Mouse (Mus musculus) liver, postnatal 0 days (tissue): ENCODE results near the gene Hace1. TPM values are rescaled to one million over a fixed set of nuclear protein-coding genes. Genes with fewer than 3 reads are reported as not detected.

Source experiments
- ATAC-seq: fragments of 200-750 bp; cut with Nextera tagmentation; 2 replicates; pipeline ENCODE4 v1.8.0; 2017; ENCODE audit warnings: mild to moderate bottlenecking, moderate library complexity
- DNase-seq: peaks from one replicate; pipeline ENCODE4 v3.0.0-alpha.2; 2016
- H3K27ac ChIP-seq: fragments of 300-500 bp; sonication (generic); 2 replicates; pipeline ENCODE4 v1.5.1; 2014; ENCODE audit warnings: antibody characterized with exemption, moderate library complexity, mild to moderate bottlenecking, low read depth
- H3K27me3 ChIP-seq: fragments of 300-500 bp; sonication (generic); 2 replicates; pipeline ENCODE4 v1.6.1; 2014; ENCODE audit warnings: low read length, control low read depth, mixed read lengths; ENCODE audit not compliant: insufficient read depth
- H3K36me3 ChIP-seq: fragments of 300-500 bp; sonication (generic); replicated peaks from 2 replicates; pipeline ENCODE4 v1.6.1; 2014; ENCODE audit warnings: mild to moderate bottlenecking, control low read depth, low read length, moderate library complexity, mixed read lengths; ENCODE audit not compliant: insufficient read depth
- H3K4me1 ChIP-seq: fragments of 300-500 bp; sonication (generic); 2 replicates; pipeline ENCODE4 v1.6.1; 2014; ENCODE audit warnings: antibody characterized with exemption, mild to moderate bottlenecking, control low read depth; ENCODE audit not compliant: insufficient read depth
- H3K4me2 ChIP-seq: fragments of 300-500 bp; sonication (generic); 2 replicates; pipeline ENCODE4 v1.6.1; 2014; ENCODE audit warnings: low read depth, mild to moderate bottlenecking, low read length, moderate library complexity, mixed read lengths
- H3K4me3 ChIP-seq: fragments of 300-500 bp; sonication (generic); 2 replicates; pipeline ENCODE4 v1.5.1; 2014; ENCODE audit warnings: low read depth, low read length
- H3K9ac ChIP-seq: fragments of 300-500 bp; sonication (generic); replicated peaks from 2 replicates; pipeline ENCODE4 v1.6.1; 2014; ENCODE audit warnings: mild to moderate bottlenecking, moderate library complexity
- H3K9me3 ChIP-seq: fragments of 300-500 bp; sonication (generic); 2 replicates; pipeline ENCODE4 v1.6.1; 2016; ENCODE audit warnings: mild to moderate bottlenecking, control low read depth, low read length, mixed read lengths
- CTCF ChIP-seq: sonication (generic); IDR thresholded peaks from 2 replicates; pipeline ENCODE4 v1.5.1; 2016; ENCODE audit warnings: antibody characterized with exemption, low read depth
- EP300 ChIP-seq: IDR thresholded peaks from 2 replicates; pipeline ENCODE4 v1.6.1; 2016; ENCODE audit warnings: antibody characterized with exemption, low read depth, mild to moderate bottlenecking
- WGBS: fragments of 180-500 bp; shearing (Covaris S2); extraction: QIAGEN DNeasy Blood & Tissue Kit; methylation state at CpG from one replicate; pipeline ENCODE4 v1.1.7; 2014; ENCODE audit not compliant: insufficient replicate concordance; 5-methylcytosine and 5-hydroxymethylcytosine counted together
- polyA plus RNA-seq: library from polyadenylated mRNA; unstranded; fragments of >200 nt; fragmentation: Nextera tagmentation; extraction: Ambion mirVana; gene quantifications from 2 replicates; pipeline ENCODE4 v1.2.1, GENCODE M21; 2015

Hace1 gene
- polyA plus RNA-seq, 1 experiment from 2014 or later: 15.8 TPM

GRCm38 (mm10) chr10:45676796-45677195 is 99.2 kb downstream of the Hace1 start:
- Histone ChIP-seq H3K9me3 (no peaks in the 10 kb centered on the region), H3K9ac (no peak overlapping the region), H3K27me3 (no peaks in the 10 kb centered on the region), H3K4me3 (no peak overlapping the region), H3K4me1 (no peaks in the 10 kb centered on the region), H3K27ac (no peak overlapping the region), H3K36me3 (peaks cover 32% of the 10 kb centered on the region), H3K4me2 (no peak overlapping the region)
- DNase-seq (no peak), ATAC-seq (no peak)
- TF ChIP-seq CTCF: peak; percentile 47
- TF ChIP-seq EP300: no peak

DNA sequence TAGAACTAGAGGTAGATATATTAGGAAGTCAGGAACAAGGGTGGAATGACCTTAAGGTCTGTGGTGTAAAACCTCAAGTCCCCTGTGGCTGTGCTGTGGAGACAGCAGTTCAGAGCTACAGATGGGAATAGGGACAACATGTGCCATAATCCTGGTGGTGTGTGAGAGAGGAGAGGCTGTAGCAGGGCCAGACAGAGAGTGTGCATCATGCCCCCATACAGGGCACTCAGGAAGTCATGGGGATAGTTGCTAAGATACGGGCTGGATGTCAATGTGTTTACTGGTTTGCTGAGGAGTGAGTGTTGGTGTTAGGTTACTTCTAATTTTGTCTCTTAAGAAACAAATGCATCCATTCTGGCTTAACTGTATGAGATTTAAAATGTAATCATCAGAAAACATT is 108.6 kb downstream of the Hace1 start:
- ATAC-seq: no peak
- Histone ChIP-seq H3K4me2 (no peak overlapping the region), H3K9me3 (no peaks in the 10 kb centered on the region), H3K36me3 (peaks cover 7% of the 10 kb centered on the region; the same call in 1 of the 2 replicates), H3K4me1 (no peaks in the 10 kb centered on the region), H3K27ac (no peak overlapping the region), H3K9ac (no peak overlapping the region), H3K4me3 (no peak overlapping the region), H3K27me3 (no peaks in the 10 kb centered on the region)
- 68% methylated on average over 1 of the region's 1 CpGs for WGBS
- DNase-seq: no peak
- TF ChIP-seq CTCF (no peak), EP300 (no peak)

DNA sequence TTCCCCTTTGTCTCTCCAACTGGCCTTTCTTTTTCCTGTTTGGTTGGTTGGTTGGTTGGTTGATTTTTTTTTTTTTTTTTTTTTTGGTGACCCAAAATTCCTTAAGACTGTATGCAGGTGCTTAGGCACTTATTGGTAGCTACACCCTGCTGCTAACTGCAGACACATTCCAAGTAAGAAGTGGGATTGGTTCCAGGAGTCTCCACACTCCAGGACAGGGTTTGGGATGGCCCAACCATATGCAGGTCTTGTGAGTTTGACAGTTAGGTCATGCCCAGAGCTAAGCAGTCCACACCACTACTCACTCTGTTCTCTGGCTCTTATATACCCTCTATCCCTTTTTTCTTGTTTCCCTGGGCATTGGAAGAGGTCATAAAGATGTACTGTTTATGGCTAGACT is 117.3 kb downstream of the Hace1 start:
- TF ChIP-seq EP300 (no peak), CTCF (no peak)
- H3K9me3 ChIP-seq: no peaks in the 10 kb centered on the region
- H3K4me1 ChIP-seq: no peaks in the 10 kb centered on the region
- H3K4me2 ChIP-seq: no peak overlapping the region
- ATAC-seq (no peak), DNase-seq (no peak)
- no peak overlapping the region for H3K9ac ChIP-seq
- H3K36me3 ChIP-seq: no peaks in the 10 kb centered on the region
- no peaks in the 10 kb centered on the region for H3K27me3 ChIP-seq
- no peak overlapping the region for H3K4me3 ChIP-seq
- H3K27ac ChIP-seq: no peak overlapping the region

DNA sequence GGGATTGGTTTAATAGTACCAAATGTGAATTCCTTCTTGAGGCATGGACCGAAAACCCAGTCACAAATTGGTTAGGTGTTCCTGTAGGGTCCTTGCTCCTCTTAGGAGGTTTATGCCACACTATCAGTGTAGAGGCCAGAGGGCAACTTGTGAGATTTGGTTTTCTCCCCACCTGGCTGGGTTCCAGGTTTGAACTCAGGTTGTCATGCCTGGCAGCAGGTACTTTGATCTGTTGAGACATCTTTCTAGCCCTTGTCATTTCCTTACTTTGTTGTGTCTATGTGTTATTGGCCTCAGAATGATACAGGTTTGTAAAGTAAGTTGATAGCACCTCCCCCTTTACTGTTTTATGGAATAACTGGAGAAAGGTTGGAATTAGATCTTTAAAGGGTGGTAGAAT is 117.9 kb downstream of the Hace1 start:
- Histone ChIP-seq H3K4me2 (no peak overlapping the region), H3K27me3 (no peaks in the 10 kb centered on the region), H3K9me3 (no peaks in the 10 kb centered on the region), H3K9ac (no peak overlapping the region), H3K36me3 (no peaks in the 10 kb centered on the region), H3K4me1 (no peaks in the 10 kb centered on the region), H3K27ac (no peak overlapping the region), H3K4me3 (no peak overlapping the region)
- WGBS: 96% methylated on average over 1 of the region's 1 CpGs
- DNase-seq (peak; percentile 29), ATAC-seq (no peak; the same call in 1 of the 2 replicates)
- TF ChIP-seq EP300: no peak
- TF ChIP-seq CTCF: no peak

DNA sequence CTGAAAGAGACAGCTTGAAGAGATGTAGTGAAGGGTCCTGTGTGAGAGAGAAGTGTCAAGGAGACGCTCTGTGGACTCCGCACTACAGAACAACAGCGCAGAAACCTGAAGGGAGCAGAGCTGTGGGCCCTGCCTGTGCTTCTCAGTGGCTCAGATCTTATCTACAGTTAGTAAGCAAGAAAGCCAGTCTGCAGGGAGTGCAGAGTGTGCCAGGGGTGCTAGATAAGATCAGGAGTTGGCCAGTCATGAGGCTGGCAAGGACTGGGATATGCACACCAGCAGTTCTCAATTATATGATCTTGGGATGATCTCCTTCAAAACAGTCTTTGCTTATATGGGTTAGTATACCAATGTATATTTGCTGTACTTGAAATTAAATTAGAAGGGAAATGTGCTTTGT is 121.3 kb downstream of the Hace1 start:
- ATAC-seq (no peak), DNase-seq (no peak)
- H3K9ac ChIP-seq: no peak overlapping the region
- no peaks in the 10 kb centered on the region; the same call in 1 of the 2 replicates for H3K36me3 ChIP-seq
- no peak overlapping the region for H3K4me2 ChIP-seq
- no peak overlapping the region for H3K4me3 ChIP-seq
- H3K9me3 ChIP-seq: no peaks in the 10 kb centered on the region
- H3K4me1 ChIP-seq: no peaks in the 10 kb centered on the region
- 91% methylated on average over 3 of the region's 3 CpGs for WGBS
- no peak overlapping the region for H3K27ac ChIP-seq
- no peaks in the 10 kb centered on the region for H3K27me3 ChIP-seq
- no peak for TF ChIP-seq EP300

GRCm38 (mm10) chr10:45706849-45707248 is 129.2 kb downstream of the Hace1 start:
- Histone ChIP-seq H3K9ac (no peak overlapping the region), H3K36me3 (no peaks in the 10 kb centered on the region), H3K4me3 (no peak overlapping the region), H3K4me1 (no peaks in the 10 kb centered on the region), H3K9me3 (no peaks in the 10 kb centered on the region), H3K27me3 (no peaks in the 10 kb centered on the region), H3K27ac (no peak overlapping the region), H3K4me2 (no peak overlapping the region)
- 84% methylated on average over 2 of the region's 2 CpGs for WGBS
- no peak for TF ChIP-seq EP300
- no peak for TF ChIP-seq CTCF
- DNase-seq (no peak), ATAC-seq (no peak)

DNA sequence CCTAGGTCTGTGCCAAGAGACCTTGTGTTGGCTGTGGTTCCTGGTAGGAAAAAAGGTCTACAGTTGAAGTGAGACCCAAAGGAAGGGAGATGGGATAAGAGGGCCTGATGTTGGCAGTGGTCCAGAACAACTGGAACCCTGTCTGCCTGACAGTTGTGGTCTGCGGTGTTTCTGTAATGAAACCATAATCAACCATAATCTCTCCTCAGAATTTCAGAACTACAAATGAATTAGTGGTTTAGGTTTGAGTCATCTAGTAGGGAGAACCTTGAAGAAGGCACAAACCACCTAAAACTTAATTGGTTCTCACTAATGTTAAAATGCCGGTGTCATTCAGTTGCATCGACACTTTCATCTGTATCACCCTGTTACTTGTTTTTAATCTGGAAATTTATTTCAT is 133.2 kb downstream of the Hace1 start:
- Histone ChIP-seq H3K9ac (no peak overlapping the region), H3K4me1 (no peaks in the 10 kb centered on the region), H3K9me3 (no peaks in the 10 kb centered on the region), H3K4me2 (no peak overlapping the region), H3K27ac (no peak overlapping the region), H3K36me3 (no peaks in the 10 kb centered on the region), H3K4me3 (no peak overlapping the region), H3K27me3 (no peaks in the 10 kb centered on the region)
- 86% methylated on average over 3 of the region's 3 CpGs for WGBS
- DNase-seq: no peak
- TF ChIP-seq EP300 (no peak), CTCF (no peak)
- ATAC-seq: no peak
